Mouse (Mus musculus) heart, adult 2 months (tissue): ENCODE measurements at regions not wholly inside any gene's neighbourhood (a gene's known extent, or its start where the extent isn't known, plus 50 kb on each side); places are given as distances from the start of the nearest gene placed in this dataset.

Source experiments
- CTCF ChIP-seq: fragments of 200-600 bp; IDR thresholded peaks from 2 replicates; pipeline ENCODE4 v1.8.1; 2022; ENCODE audit warnings: antibody characterized with exemption, mild to moderate bottlenecking, moderate library complexity
- EP300 ChIP-seq: fragments of 200-500 bp; IDR thresholded peaks from 2 replicates; pipeline ENCODE4 v1.6.1; 2011; ENCODE audit warnings: low read depth, low read length, control low read depth; ENCODE audit not compliant: insufficient read depth
- POLR2A ChIP-seq: fragments of 200-500 bp; IDR thresholded peaks from 2 replicates; pipeline ENCODE4 v1.6.1; 2011; ENCODE audit warnings: mild to moderate bottlenecking, low read depth, low read length, control low read depth; ENCODE audit not compliant: insufficient read depth

DNA sequence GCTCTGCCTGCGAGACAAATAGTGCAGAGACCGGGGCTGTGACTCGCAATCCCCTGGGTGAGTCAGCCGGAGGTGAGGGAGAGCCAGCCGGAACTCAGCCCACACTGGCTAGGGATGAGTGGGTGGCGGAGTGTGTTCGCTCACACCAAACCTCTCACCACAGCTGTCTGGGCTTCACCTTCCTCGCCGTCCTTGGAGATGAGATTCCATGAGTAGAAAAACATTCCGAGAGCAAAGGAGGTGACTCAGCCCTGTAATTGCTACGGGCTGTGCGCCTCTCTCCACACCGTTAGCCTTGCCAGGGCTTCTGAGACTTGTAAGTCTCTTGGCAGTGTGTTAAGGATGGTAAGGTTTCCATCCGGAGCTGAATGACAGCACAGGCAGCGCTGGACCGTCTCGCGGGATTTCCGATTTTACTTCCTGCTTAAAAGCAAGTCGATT is 60.7 kb upstream of the Ank start:
- no peak for TF ChIP-seq POLR2A
- TF ChIP-seq EP300 = no peak
- no peak for TF ChIP-seq CTCF
